Mouse (Mus musculus) liver, embryonic 14.5 days (tissue): ENCODE results near the gene Fitm1.

Experiments used
- CTCF ChIP-seq: IDR thresholded peaks from 2 replicates; pipeline ENCODE4 v1.5.1; 2016; ENCODE audit warnings: antibody characterized with exemption, low read depth, control low read depth
- EP300 ChIP-seq: IDR thresholded peaks from 2 replicates; pipeline ENCODE4 v1.6.1; 2016; ENCODE audit warnings: antibody characterized with exemption, low read depth

GRCm38 (mm10) chr14:55557587-55557986 lies 17.8 kb upstream of the Fitm1 start:
- TF ChIP-seq CTCF (no peak), EP300 (0 out of 2 replicates have a peak, but pooled peaks have one; percentile 0)
